Mouse (Mus musculus) erythroblast, adult 5-6 weeks (primary cell): Measurements from ENCODE around the gene Msh3. TPM values are rescaled to one million over a fixed set of nuclear protein-coding genes. Genes with fewer than 3 reads are reported as not detected.
"Not testable (repeated sequence)": the region's sequence is repeated elsewhere in the genome, so short reads cannot be mapped to it uniquely, and the experiment has no call there.

Source experiments
- ATAC-seq: replicated peaks from 2 replicates; pipeline ENCODE4 v1.8.0; 2016; ENCODE audit warnings: moderate number of reproducible peaks, mild to moderate bottlenecking, moderate TSS enrichment, inconsistent platforms; ENCODE audit not compliant: poor library complexity, low FRiP score, severe bottlenecking
- total RNA-seq, 2 experiments: library from RNA; stranded (forward) in 1 of 2; stranded (reverse) in 1 of 2; fragments of 150-400 nt in 1 of 2; fragments of 200-764, 138-1000 nt in 1 of 2; gene quantifications; 2 replicates each; pipeline versions ENCODE4 v1.2.3 to v1.2.4; 2015 to 2017; ENCODE audit warnings: low replicate concordance in 2 of 2

Gene Msh3
- 8.5 and 11.3 TPM in 2 replicates for total RNA-seq (2015; ENCODE audit: low replicate concordance)
- total RNA-seq (2017; ENCODE audit: low replicate concordance) = 12.7 and 19.8 TPM in 2 replicates

GRCm38 (mm10) chr13:92354456-92355271 lies at the start of gene Msh3, which contains the start of gene Dhfr:
TSS of gene Msh3 (minus strand) at chr13:92355003.
TSS of gene Dhfr (plus strand) at chr13:92354726.
- peak; percentile 92 for ATAC-seq

- no peak for ATAC-seq
These were observed 48.7 kb upstream of the Msh3 start for GRCm38 (mm10) chr13:92403496-92403895.

- ATAC-seq = no peak
These were observed 47.3 kb upstream of the Msh3 start for GRCm38 (mm10) chr13:92402063-92402462.

- no peak for ATAC-seq
These were observed 43.9 kb upstream of the Msh3 start for GRCm38 (mm10) chr13:92398491-92399384.

DNA sequence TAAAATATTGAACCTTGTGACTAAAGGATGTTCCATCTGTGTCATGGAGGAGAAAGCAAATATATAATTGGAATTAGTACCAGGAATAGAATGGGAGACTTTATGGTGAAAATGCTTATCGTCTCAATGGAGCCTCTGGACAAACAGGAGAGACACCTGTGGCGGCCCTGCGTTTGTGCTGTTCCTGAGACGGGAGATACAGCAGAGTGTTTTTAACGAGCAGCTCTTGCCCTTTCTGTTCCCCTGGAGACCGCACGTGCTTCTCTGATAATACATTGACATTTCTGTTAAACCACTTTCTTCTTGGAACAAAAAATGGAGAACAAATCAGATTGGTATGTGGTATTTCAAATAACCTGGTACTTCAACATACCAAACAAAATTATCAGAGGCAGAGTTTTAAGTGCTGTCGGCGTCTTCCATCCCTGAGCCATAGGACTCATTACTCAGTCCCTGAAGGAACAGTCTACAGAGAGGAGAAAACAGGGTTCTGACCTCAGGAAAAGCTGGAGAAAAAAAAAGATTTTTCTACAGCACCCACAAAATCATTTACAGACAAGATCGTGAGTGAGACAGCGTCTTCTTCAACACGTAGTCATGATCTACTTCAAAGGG lies 38.4 kb upstream of the Msh3 start:
- no peak for ATAC-seq

DNA sequence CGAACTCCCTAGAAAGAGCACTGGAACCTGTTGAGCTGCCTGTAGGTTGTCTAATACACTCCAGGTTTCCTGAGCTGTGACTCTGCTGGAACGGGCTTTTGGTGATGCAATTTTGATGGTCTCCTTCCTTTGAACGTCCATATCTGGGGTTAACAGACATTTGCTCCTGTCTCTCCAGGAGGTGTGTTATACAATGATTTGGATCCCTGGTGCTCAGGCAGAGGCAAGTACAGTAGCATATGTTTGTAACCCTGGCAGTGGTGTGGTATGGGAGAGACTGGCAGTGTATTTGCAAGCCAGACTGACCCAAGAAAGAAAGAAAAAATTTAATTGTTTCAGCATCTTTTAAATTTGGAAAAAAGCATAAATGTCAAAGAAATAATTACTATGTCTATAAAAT lies 32.6 kb upstream of the Msh3 start:
- no peak for ATAC-seq

DNA sequence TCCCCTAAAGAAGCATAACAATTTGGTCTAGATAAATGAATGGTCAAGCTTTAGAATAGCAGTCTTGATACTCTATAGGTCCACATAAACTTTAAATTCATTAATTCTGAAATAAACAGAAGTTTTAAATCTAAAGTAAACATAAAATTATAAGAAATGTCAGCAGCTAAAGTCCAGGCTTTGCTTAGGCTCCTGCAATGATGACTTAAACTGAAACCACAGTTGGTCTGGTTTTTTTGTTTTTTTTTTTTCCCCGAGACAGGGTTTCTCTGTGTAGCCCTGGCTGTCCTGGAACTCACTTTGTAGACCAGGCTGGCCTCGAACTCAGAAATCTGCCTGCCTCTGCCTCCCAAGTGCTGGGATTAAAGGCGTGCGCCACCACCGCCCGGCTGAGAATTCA lies 16.7 kb upstream of the Msh3 start:
- ATAC-seq = not testable (repeated sequence)

DNA sequence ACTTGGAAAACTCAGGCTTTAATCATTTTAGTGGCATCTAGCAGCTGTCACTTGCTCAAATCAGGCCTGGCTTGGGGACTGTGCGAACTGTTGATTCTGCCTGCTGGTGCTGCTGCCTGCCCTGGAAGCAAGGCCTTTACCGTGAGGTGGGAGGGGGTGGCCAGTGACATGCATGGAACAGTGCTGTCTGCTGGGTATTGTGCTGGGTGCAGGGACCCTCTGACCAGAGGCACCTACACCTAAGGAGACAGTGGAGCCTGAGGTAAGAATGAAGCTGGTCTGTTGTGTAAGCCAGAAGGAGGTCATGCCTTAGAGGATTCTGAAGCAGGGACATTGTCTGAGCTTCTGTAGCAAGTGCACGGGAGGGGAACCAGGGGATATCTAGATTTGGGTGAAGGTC lies 16.0 kb upstream of the Msh3 start:
- no peak for ATAC-seq

DNA sequence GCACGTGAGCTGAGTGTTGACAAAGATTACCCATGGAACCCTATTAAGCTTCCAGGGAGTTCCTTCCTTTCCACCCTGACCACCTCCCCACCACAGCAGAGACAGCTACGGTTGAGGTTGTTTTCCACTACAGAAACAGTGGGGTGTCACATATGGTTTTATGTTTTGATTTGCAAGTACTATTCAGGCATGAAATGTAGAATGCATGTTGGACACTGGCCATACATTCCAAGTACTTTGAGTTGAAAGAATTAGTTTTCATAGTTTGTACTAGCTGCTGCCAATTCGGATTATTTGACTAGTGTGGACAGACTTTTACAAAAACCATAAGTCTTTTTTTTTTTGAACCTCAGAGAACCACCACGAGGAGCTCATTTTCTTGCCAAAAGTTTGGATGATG lies 10.5 kb upstream of the Msh3 start:
- no peak for ATAC-seq

DNA sequence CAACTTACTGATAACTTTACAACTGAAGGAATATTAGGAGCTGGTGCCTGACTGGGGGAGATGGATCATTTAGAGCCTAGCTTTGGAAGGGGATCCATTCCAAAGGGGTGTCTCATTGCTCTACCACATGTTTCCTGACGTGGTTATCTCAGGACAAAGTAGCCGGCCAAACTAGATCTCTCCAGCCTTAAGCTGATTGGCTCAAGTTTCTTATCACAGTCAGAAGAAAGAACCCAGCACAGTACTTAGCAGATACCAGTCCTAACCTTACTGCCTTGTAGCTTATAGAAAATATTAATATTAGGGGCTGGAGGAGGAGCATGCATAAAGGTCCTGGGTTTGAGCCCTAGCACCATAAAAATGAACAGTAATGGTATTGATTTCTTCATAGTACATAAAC lies 6.8 kb upstream of the Msh3 start:
- ATAC-seq = no peak

- no peak for ATAC-seq
These were observed 2.8 kb upstream of the Msh3 start for GRCm38 (mm10) chr13:92357644-92358043.

- no peak for ATAC-seq
These were observed 1.6 kb upstream of the Msh3 start for GRCm38 (mm10) chr13:92356376-92356775.

DNA sequence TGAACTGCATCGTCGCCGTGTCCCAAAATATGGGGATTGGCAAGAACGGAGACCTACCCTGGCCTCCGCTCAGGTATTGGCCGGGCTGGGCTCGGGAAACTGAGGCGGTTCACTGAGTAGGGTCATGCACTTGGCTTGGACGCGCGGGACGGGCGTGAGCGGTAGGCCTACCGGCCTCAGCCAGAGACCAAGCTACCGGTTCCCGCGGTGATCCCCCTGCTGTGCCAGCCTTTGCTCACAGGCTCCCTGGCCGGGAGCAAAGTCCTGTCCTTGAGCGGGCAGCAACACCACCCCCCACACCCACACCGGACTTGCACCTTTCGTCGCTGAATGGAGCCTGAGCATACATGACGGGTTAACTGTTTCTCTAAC lies 455 bp upstream of the Msh3 start:
- ATAC-seq = peak; percentile 62

DNA sequence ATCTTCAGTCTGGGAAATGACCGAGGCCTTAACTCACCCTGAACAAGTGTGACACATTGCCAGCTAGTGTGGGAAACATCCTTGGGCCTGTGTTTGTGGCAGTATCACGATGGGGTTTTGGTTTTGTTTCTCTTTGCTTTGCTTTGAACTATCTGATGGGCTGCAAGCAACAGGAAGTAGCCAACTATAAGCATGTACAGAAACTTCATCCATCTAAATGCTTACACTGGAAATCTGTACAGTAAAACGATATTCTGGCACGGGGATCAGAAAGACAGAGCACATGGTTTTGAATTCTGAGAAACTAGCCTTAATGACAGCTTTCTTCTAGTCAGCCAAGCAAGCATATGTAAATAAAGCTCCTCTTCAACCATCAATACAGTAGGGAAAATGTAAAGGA lies 847 bp downstream of the Msh3 start:
- ATAC-seq = no peak

DNA sequence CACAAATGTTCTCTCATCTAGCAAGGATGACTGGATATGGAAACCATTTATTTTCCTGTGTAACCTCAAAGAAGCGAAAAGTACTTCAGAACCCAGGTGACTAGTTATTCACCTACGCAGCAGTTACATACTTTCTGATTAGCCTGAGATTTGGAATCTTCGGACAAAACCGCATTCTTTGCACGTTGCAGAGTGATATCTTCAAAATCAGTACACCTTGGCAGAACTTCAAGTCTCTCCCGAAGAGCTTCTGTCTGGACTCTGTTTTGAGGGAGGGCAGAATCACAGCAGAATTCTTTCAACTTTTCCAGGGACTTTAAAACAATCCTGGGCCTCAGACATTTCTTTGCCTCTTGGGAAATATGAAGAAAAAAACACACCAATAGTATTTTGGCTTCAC lies 3.7 kb downstream of the Msh3 start:
- ATAC-seq = no peak

DNA sequence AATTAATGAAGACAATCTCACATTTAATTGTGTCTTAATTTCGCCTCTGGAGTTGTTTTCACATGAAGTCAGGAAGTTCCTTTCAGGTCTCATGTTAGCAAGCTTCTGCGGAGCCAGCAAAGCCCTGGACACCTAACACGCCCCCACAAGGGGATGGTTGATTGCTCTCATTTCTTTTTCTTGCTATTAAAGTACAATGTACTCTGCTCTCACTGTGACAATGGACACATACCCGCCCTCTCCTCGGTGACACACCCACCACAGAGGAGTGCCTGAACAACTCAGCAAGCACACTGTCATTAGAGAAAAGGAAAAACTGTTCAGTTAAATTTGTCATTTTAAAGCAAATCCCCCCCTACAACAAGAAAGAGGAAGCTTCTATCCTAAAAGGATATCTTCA lies 8.5 kb downstream of the Msh3 start:
- ATAC-seq = no peak

DNA sequence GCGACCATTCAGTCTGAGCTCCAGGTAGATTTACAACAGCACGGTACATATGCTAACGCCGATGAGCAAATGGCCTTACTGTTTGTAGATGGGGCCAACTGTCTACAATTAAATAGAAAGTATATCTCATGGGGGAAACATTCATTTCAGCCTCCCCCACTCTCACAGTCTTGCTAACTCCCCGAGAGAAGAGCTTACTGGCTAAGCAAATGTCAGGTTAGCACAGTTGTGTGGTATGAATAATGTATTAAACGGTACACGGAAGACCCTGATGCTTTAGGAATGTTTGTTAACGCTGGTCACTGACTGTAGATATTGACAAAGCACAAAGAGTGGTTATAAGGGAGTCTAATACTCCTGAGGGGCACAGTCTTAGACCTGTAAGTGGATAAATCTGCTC lies 10.8 kb downstream of the Msh3 start:
- ATAC-seq = no peak

DNA sequence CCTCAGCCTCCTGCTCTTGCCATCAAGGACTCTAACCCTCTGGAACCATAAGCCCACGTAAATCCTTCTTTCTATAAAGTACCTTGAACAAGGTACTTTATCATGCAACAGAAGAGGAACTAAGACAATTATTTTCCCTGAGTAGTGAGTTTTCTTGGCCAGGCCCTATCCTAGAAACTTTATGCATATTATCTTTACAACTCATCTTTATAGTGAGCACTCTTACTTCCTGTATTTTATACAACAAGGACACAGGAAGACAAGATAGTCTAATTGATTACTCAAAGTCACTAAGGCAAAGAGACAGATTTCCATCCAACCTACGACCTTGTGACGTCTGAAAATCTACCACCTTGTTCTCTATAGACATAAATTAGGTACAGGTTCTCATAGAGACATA lies 15.0 kb downstream of the Msh3 start:
- no peak for ATAC-seq

DNA sequence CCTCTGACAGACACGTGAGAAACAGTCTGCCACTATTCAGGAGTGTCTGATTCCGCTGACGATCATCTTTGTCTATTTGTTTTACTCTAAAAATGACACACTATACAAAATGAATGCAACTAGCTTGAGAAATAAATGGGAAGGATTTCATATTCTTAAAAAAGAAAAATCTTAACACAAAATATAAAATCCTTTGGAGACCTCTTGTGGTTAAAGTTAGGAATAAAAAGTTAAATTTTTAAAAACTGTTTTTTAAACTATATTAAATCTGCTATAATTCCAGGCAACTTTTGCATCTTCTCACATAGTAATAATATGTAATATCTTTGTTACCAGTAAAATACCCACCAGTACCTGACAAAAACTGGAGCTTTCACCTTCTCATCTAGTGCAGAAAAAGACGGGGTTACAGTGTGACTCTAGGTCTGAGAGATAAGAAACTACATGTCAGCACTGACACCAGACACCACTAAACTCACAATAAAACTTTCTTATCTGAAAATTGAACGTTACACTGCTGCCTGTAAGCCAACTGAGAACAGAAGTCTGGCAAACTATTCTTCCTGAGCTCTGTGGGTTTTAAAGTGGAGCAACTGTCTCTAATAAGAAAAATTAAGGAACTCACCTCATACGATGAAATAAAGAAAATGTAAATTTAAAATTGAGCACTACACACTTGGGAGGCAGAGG lies 16.9 kb downstream of the Msh3 start:
- ATAC-seq = no peak

DNA sequence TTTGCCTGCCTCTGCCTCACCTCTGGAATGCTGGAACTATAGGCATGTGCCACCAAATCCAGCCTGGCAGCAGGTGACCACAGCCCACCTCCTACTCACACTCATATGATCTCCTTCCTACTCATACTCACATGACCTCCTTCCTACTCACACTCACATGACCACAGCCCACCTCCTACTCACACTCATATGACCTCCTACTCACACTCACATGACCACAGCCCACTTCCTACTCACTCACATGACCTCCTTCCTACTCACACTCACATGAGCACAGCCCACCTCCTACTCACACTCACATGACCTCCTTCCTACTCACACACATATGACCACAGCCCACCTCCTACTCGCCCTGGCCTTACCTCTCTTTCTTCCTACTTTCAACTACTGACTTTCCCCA lies 17.9 kb downstream of the Msh3 start:
- no peak for ATAC-seq
